Mouse (Mus musculus) heart, adult 18-20 months (tissue): ENCODE data around the gene Olfr1026. TPM values are rescaled to one million over a fixed set of nuclear protein-coding genes. Genes with fewer than 3 reads are reported as not detected.

Source experiments
- DNase-seq, 2 experiments: peaks; one replicate each; pipeline ENCODE4 v3.0.0; 2021 to 2022; ENCODE audit warnings: mixed read lengths in 1 of 2
- long read RNA-seq, 2 experiments: library from polyadenylated mRNA; stranded (forward); transcript quantifications; one replicate each; pipeline ENCODE4 v2.0.0; 2021
- total RNA-seq, 2 experiments: library from RNA; stranded (reverse); gene quantifications; 2 replicates each; pipeline ENCODE4 v1.2.3; 2021

The Olfr1026 gene
- not detected for total RNA-seq
- long read RNA-seq, experiment 1: 0 reads
- long read RNA-seq, experiment 2: 0 reads

DNA sequence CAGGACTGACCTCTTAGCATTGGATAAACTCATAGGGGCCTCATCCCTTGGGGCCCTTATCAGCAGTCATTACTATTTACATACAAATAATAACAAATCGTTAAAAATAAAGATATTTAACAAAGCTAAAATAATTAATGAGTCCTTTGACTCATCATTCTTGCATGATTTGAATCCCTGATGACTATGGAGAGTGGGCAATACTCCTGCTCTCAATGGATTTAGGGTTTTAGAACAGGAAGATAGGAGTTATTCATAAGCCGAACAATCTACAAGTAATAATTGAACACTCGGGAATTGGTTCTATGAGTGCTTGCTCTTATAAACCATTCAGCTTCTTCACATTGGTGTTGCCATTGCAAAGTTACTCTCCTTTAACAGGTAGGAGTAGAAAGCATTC, at the start of gene Olfr1026:
Olfr1026 (plus strand) TSS at position 301 of the 400 bp plus-strand sequence.
- DNase-seq: no peak

DNA sequence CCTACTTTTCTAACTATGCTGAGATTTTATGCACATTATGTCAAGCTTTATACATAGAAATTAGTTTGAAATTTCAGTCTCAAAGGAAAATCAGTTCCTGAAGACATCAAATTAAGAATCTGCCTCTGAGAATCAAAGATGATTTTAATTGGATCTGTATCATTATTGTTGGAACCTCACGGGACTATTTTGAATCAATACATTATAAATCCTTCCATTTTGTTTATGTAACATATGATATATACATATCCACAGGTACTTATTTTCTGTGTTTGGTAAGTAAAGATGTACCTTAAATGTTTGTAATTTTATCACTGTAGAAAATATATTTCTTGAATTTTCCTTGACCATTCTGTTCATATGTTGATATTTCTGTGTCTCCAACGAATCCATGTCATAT, 36.0 kb upstream of the Olfr1026 start, which contains the start of gene Olfr1023:
Olfr1023 (plus strand) TSS at position 301 of the 400 bp plus-strand sequence.
- DNase-seq: no peak

DNA sequence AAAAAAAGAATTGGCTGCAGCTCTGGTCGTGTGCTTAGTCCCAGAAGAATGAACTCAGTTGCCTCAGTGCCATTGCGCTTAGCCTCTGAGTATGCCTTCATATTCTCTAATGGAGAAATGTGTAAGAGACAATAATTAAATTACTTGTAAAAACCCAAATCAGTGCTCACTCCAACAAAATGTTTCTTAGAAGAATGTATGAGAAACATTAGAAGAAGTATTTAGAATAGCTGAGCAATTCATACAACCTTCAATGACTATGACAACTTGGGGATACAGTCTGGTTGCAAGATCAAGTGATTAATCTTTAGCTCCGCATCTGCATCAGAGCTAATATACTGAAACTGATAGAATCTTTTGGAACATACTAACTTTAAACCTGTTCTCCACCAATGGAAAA, 16.4 kb upstream of the Olfr1026 start, which contains the start of gene Olfr1024:
Olfr1024 (minus strand) TSS at position 101 of the 400 bp plus-strand sequence.
- DNase-seq: no peak

DNA sequence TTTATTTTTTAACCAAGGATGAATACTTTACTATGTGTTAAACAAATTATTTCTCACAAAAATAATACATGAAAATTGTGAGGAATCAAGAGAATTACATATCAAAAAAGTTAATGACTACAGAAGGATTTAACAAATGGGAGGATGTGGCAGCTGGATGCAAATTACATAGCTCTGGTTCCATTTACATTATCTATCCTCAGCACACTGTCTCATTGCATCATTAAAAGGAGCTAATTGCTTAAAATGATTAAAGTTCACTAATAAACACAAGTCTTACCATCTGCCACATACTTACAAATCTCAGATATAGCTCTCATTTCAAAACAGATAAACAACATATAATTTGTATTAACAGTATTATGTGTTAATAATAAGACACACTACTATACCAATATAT, 8.2 kb upstream of the Olfr1026 start:
- DNase-seq: no peak

DNA sequence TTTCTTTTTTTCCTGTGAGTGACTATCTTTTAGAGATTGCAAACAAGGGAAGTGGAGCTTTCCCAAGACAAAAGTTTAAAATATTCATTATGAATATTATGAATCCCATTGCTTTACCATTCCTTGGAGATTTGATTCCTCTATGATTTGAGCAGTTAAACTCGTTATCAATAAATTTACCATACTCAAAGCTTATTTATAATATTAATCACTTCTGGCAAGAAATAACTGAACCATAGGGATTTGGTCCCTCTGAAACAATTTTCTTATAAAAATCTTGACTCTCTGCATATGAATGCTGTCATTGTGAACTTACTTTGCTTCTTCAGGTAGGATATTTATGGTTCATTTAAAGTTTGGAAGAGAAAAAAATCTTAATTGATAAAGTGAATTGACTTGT, 6.5 kb upstream of the Olfr1026 start, which contains the start of gene Olfr1025-ps1:
Olfr1025-ps1 (plus strand) TSS at position 301 of the 400 bp plus-strand sequence.
- no peak for DNase-seq

DNA sequence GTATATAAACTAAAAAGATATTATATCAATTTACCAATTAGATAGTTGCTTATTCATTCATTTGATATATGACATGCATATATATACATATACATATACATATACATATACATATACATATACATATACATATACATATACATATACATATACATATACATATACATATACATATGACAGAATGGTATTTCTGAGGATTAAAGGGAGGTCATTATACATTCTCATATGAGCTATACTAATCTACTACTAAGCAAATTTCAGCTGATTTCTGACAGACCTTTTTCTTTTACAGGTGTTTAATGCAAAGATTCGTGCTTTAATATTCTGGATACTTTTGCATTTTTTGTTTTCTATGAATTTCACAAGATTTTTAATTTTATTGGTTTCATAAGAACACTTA, 28.8 kb downstream of the Olfr1026 start, which contains the start of gene Olfr1028:
Olfr1028 (plus strand) TSS at position 301 of the 400 bp plus-strand sequence.
- DNase-seq: no peak

- no peak for DNase-seq
These were observed 52.2 kb downstream of the Olfr1026 start, which contains the start of gene Olfr1029 for GRCm38 (mm10) chr2:85973595-85973994. Gene Olfr1029, plus strand, starts transcription at chr2:85973895.

Other genes with a start within 250 kb of the Olfr1026 start
- gene Olfr1006, start 242.8 kb upstream of the Olfr1026 start, total RNA-seq: not detected
- gene Olfr1008, start 232.1 kb upstream of the Olfr1026 start, total RNA-seq: not detected
- not detected for gene Olfr1009, start 206.1 kb upstream of the Olfr1026 start, total RNA-seq
- gene Olfr1012, start 158.8 kb upstream of the Olfr1026 start, total RNA-seq: not detected
- not detected for gene Olfr1013, start 154.5 kb upstream of the Olfr1026 start, total RNA-seq
- gene Olfr1014, start 148.8 kb upstream of the Olfr1026 start, total RNA-seq: not detected
- gene Olfr1015, start 139.5 kb upstream of the Olfr1026 start, total RNA-seq: not detected
- gene Olfr1016, start 119.0 kb upstream of the Olfr1026 start, total RNA-seq: not detected
- gene Olfr1018, start 103.1 kb upstream of the Olfr1026 start, total RNA-seq: not detected
- not detected for gene Olfr1019, start 76.1 kb upstream of the Olfr1026 start, total RNA-seq
- not detected for gene Olfr1020, start 74.5 kb upstream of the Olfr1026 start, total RNA-seq
- not detected for gene Olfr1022, start 53.0 kb upstream of the Olfr1026 start, total RNA-seq
- not detected for gene Olfr1023, start 35.9 kb upstream of the Olfr1026 start, total RNA-seq
- gene Olfr1024, start 16.5 kb upstream of the Olfr1026 start, total RNA-seq: not detected
- gene Olfr1025-ps1, start 6.4 kb upstream of the Olfr1026 start, total RNA-seq: not detected
- gene Olfr1028, start 28.9 kb downstream of the Olfr1026 start, total RNA-seq: not detected
- not detected for gene Olfr1029, start 52.3 kb downstream of the Olfr1026 start, total RNA-seq
- gene Olfr1030, start 57.7 kb downstream of the Olfr1026 start, total RNA-seq: not detected
- gene Olfr1031, start 68.7 kb downstream of the Olfr1026 start, total RNA-seq: not detected
- not detected for gene Olfr1032, start 84.0 kb downstream of the Olfr1026 start, total RNA-seq
- 1 to 10 TPM; 5.0 to 6.7 TPM for gene Olfr1033, start 99.1 kb downstream of the Olfr1026 start, total RNA-seq
- gene Olfr1034, start 124.3 kb downstream of the Olfr1026 start, total RNA-seq: under 1 TPM; 0.07 to 0.23 TPM
- gene Olfr1036, start 152.4 kb downstream of the Olfr1026 start, total RNA-seq: not detected
- gene Olfr1037, start 165.8 kb downstream of the Olfr1026 start, total RNA-seq: not detected
- not detected for gene Olfr1039, start 214.4 kb downstream of the Olfr1026 start, total RNA-seq
- gene Olfr1040, start 225.2 kb downstream of the Olfr1026 start, total RNA-seq: not detected
- not detected for gene Olfr1042, start 240.3 kb downstream of the Olfr1026 start, total RNA-seq
- gene Olfr1043, start 246.0 kb downstream of the Olfr1026 start, total RNA-seq: not detected